Mouse (Mus musculus) stomach, embryonic 15.5 days (tissue): ENCODE data around the gene Dolpp1. TPM values are rescaled to one million over a fixed set of nuclear protein-coding genes. Genes with fewer than 3 reads are reported as not detected.

Experiments
- ATAC-seq: fragments of 200-750 bp; cut with Nextera tagmentation; 2 replicates; pipeline ENCODE4 v1.8.0; 2017; ENCODE audit warnings: low read depth, moderate number of reproducible peaks, moderate TSS enrichment; ENCODE audit not compliant: insufficient read depth, low FRiP score
- H3K27ac ChIP-seq: fragments of 300-500 bp; sonication (generic); 2 replicates; pipeline ENCODE4 v1.5.1; 2015; ENCODE audit warnings: mild to moderate bottlenecking, inconsistent platforms
- H3K27me3 ChIP-seq: fragments of 300-500 bp; sonication (generic); replicated peaks from 2 replicates; pipeline ENCODE4 v1.6.1; 2015; ENCODE audit warnings: inconsistent platforms
- H3K36me3 ChIP-seq: fragments of 300-500 bp; sonication (generic); 2 replicates; pipeline ENCODE4 v1.6.1; 2015; ENCODE audit warnings: inconsistent platforms
- H3K4me1 ChIP-seq: fragments of 300-500 bp; sonication (generic); 2 replicates; pipeline ENCODE4 v1.6.1; 2015; ENCODE audit warnings: inconsistent platforms
- H3K4me2 ChIP-seq: fragments of 300-500 bp; sonication (generic); 2 replicates; pipeline ENCODE4 v1.6.1; 2015; ENCODE audit warnings: mild to moderate bottlenecking, inconsistent platforms
- H3K4me3 ChIP-seq: fragments of 300-500 bp; sonication (generic); replicated peaks from 2 replicates; pipeline ENCODE4 v1.5.1; 2015; ENCODE audit warnings: inconsistent platforms
- H3K9ac ChIP-seq: fragments of 300-500 bp; sonication (generic); 2 replicates; pipeline ENCODE4 v1.6.1; 2015; ENCODE audit warnings: inconsistent platforms
- H3K9me3 ChIP-seq: fragments of 300-500 bp; sonication (generic); 2 replicates; pipeline ENCODE4 v1.6.1; 2016; ENCODE audit warnings: inconsistent platforms
- WGBS: fragments of 180-500 bp; shearing (Covaris S2); methylation state at CpG from one replicate; pipeline ENCODE4 v1.1.7; 2015; 5-methylcytosine and 5-hydroxymethylcytosine counted together
- polyA plus RNA-seq: library from polyadenylated mRNA; unstranded; fragments of >200 nt; fragmentation: Nextera tagmentation; extraction: Ambion mirVana; gene quantifications from 2 replicates; pipeline ENCODE4 v1.2.1, GENCODE M21; 2015

Gene Dolpp1
- polyA plus RNA-seq, 1 experiment from 2014 or later, result 45.5 TPM

- Histone ChIP-seq H3K9me3 (no peaks in the 10 kb centered on the region), H3K27me3 (no peaks in the 10 kb centered on the region), H3K27ac (peak within 1 kb of the TSS; percentile 82), H3K9ac (peak within 1 kb of the TSS; percentile 80), H3K36me3 (peaks cover 2% of the 10 kb centered on the region; the same call in 1 of the 2 replicates), H3K4me1 (peaks cover 47% of the 10 kb centered on the region), H3K4me3 (peak within 1 kb of the TSS; percentile 83), H3K4me2 (peak within 1 kb of the TSS; percentile 96)
- peak; percentile 50 for ATAC-seq
- 2% methylated on average over 73 of the region's 73 CpGs for WGBS
Measured at GRCm38 (mm10) chr2:30358533-30359531, 33.2 kb upstream of the Dolpp1 start, which contains the start of gene Sh3glb2. Gene Sh3glb2, minus strand, starts transcription at chr2:30359337.

- no peak overlapping the region for H3K9ac ChIP-seq
Measured at GRCm38 (mm10) chr2:30360626-30361025, 31.4 kb upstream of the Dolpp1 start.

GRCm38 (mm10) chr2:30362865-30363264, 29.2 kb upstream of the Dolpp1 start:
- no peak overlapping the region for H3K4me2 ChIP-seq
- 74% methylated on average over 5 of the region's 5 CpGs for WGBS
- H3K27ac ChIP-seq, result no peak overlapping the region
- no peak for ATAC-seq
- H3K9me3 ChIP-seq, result no peaks in the 10 kb centered on the region
- peaks cover 28% of the 10 kb centered on the region for H3K4me1 ChIP-seq
- no peaks in the 10 kb centered on the region for H3K27me3 ChIP-seq
- H3K9ac ChIP-seq, result no peak overlapping the region
- no peak overlapping the region for H3K4me3 ChIP-seq
- no peaks in the 10 kb centered on the region; the same call in 1 of the 2 replicates for H3K36me3 ChIP-seq

More at GRCm38 (mm10) chr2:30360626-30361025, 31.4 kb upstream of the Dolpp1 start:
- H3K27ac ChIP-seq, result no peak overlapping the region
- no peak overlapping the region for H3K4me2 ChIP-seq
- no peaks in the 10 kb centered on the region for H3K27me3 ChIP-seq
- 57% methylated on average over 10 of the region's 10 CpGs for WGBS
- no peaks in the 10 kb centered on the region for H3K36me3 ChIP-seq
- H3K4me1 ChIP-seq, result peaks cover 49% of the 10 kb centered on the region
- no peak overlapping the region for H3K4me3 ChIP-seq
- no peaks in the 10 kb centered on the region for H3K9me3 ChIP-seq
- ATAC-seq, result no peak

GRCm38 (mm10) chr2:30363773-30364650, 28.0 kb upstream of the Dolpp1 start, which contains the start of gene Miga2:
Gene Miga2, plus strand, starts transcription at chr2:30364233.
- Histone ChIP-seq H3K4me2 (peak within 1 kb of the TSS; percentile 87), H3K4me3 (peak within 1 kb of the TSS; percentile 64), H3K27ac (peak within 1 kb of the TSS; percentile 77), H3K4me1 (peaks cover 19% of the 10 kb centered on the region), H3K36me3 (peaks cover 9% of the 10 kb centered on the region), H3K9ac (peak within 1 kb of the TSS; percentile 74), H3K9me3 (no peaks in the 10 kb centered on the region), H3K27me3 (no peaks in the 10 kb centered on the region)
- ATAC-seq, result peak; percentile 100
- WGBS, result under 1% methylated on average over 54 of the region's 54 CpGs

DNA sequence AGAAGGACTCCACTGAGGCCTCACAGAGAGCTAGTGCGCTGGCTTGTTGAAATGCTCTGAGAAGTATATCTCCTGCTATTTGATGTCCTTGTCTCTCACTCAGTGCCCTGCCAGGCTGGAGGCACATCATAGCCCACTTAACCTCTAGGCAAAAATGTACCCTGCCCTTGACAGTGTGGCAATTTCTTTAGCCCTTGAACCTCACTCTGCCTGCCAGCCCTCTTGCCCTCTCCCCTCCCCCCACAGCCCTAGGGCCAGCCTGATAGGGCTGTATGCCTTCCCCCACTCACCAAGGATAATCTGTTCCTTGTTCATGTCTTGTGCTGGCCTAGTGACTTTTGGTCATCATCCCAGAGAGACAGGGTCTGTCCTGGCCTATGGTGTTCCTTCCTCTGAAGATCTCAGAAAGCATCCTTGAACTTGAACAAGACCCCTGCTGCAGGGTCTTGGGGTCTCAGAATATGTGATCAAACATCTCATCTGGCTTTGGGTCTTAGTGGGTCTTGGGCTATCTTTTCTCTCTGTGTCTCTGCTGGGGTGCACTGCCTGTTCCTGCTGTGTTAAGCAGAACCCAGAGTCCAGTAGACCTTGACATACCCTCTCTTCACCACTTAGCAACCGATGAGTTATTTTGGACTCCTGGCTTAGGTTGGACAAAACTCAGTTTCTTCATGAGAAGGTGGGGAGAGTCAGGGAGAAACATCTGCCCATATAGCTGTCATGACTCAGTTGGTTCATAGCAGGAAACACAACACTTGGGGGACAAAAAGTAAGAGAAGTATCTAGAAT, 26.6 kb upstream of the Dolpp1 start:
- Histone ChIP-seq H3K4me1 (peaks cover 12% of the 10 kb centered on the region), H3K4me3 (peak overlapping the region; percentile 64), H3K9ac (0 out of 2 replicates have a peak overlapping the region, but pooled peaks have one; percentile 74), H3K9me3 (no peaks in the 10 kb centered on the region), H3K4me2 (peak overlapping the region; percentile 87), H3K27me3 (no peaks in the 10 kb centered on the region), H3K27ac (no peak overlapping the region), H3K36me3 (peaks cover 23% of the 10 kb centered on the region)
- WGBS, result 84% methylated on average over 2 of the region's 2 CpGs
- no peak for ATAC-seq

DNA sequence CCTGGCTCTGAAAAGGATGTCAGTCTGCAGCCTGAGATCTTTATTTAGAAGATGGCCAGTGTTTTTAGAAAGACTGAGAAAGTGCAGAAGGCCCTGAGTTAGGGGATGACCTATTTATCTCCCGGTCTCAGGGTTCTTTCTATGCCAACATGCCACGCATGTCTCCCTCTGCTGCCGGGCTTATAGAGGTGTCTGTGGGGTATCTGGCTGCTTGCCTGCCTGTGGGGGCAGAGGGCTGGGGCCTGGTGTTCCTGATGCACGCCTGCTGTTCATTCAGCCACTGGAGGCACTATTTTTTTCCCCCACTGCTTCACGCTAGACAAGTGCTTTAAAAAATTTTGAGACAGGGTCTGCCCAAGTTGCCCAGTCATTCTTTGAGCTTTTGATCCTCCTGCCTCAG, 25.9 kb upstream of the Dolpp1 start:
- no peaks in the 10 kb centered on the region for H3K27me3 ChIP-seq
- no peak overlapping the region for H3K4me2 ChIP-seq
- no peaks in the 10 kb centered on the region for H3K9me3 ChIP-seq
- peaks cover 12% of the 10 kb centered on the region for H3K4me1 ChIP-seq
- H3K9ac ChIP-seq, result no peak overlapping the region
- H3K4me3 ChIP-seq, result no peak overlapping the region
- H3K36me3 ChIP-seq, result peaks cover 30% of the 10 kb centered on the region
- no peak for ATAC-seq
- H3K27ac ChIP-seq, result no peak overlapping the region
- 71% methylated on average over 5 of the region's 5 CpGs for WGBS

DNA sequence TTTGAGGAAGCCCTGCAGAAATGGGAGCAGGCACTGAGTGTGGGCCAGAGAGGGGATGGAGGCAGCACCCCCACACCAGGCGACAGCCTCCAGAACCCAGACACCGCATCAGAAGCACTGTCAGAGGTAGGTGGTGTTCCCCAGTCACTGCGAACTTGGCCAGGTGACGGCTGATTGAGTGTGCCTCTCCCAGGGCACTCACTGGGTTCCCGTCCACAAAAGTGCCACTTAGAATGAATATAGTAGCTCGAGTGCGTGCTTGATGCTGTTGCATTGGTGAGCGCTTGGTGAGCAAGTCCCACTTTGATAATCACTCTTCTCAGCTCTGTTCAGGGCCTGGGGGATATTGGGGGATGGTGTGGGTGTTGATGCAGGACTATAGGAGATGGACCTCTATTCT, 20.5 kb upstream of the Dolpp1 start:
- Histone ChIP-seq H3K4me3 (no peak overlapping the region), H3K36me3 (peaks cover 65% of the 10 kb centered on the region), H3K9me3 (no peaks in the 10 kb centered on the region), H3K27me3 (no peaks in the 10 kb centered on the region), H3K27ac (no peak overlapping the region), H3K4me1 (no peaks in the 10 kb centered on the region), H3K4me2 (no peak overlapping the region), H3K9ac (no peak overlapping the region)
- no peak for ATAC-seq
- 97% methylated on average over 8 of the region's 8 CpGs for WGBS

GRCm38 (mm10) chr2:30372726-30373125, 19.3 kb upstream of the Dolpp1 start:
- Histone ChIP-seq H3K36me3 (peaks cover 73% of the 10 kb centered on the region), H3K9ac (no peak overlapping the region), H3K4me1 (no peaks in the 10 kb centered on the region), H3K4me2 (no peak overlapping the region), H3K27me3 (no peaks in the 10 kb centered on the region), H3K4me3 (no peak overlapping the region), H3K9me3 (no peaks in the 10 kb centered on the region), H3K27ac (no peak overlapping the region)
- WGBS, result 96% methylated on average over 5 of the region's 5 CpGs
- no peak for ATAC-seq

DNA sequence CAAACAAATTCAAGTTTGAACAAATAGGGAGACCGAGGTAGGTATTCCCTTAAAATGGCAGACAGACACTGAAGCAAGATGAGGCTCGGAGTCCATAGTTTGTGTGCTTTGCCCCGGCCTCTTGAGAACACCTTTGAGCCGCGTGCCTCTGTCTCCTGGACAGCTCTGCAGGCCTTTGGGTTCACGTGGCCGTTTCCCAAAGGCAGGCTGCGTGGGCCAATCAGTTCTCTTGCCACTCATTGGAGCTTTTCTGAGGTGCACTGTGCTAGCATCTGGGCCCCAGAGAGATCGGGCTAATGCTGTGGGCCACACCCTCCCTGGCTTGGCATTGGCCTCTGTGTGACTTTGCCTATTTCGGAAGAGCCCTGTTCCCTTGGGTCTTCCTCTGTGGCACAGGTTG, 16.2 kb upstream of the Dolpp1 start:
- Histone ChIP-seq H3K4me1 (no peaks in the 10 kb centered on the region), H3K27me3 (no peaks in the 10 kb centered on the region), H3K4me2 (no peak overlapping the region), H3K36me3 (peaks cover 59% of the 10 kb centered on the region), H3K27ac (no peak overlapping the region), H3K4me3 (no peak overlapping the region), H3K9me3 (no peaks in the 10 kb centered on the region), H3K9ac (no peak overlapping the region)
- WGBS, result 91% methylated on average over 10 of the region's 10 CpGs
- no peak for ATAC-seq

GRCm38 (mm10) chr2:30377721-30378120, 14.3 kb upstream of the Dolpp1 start:
- H3K27ac ChIP-seq, result no peak overlapping the region

DNA sequence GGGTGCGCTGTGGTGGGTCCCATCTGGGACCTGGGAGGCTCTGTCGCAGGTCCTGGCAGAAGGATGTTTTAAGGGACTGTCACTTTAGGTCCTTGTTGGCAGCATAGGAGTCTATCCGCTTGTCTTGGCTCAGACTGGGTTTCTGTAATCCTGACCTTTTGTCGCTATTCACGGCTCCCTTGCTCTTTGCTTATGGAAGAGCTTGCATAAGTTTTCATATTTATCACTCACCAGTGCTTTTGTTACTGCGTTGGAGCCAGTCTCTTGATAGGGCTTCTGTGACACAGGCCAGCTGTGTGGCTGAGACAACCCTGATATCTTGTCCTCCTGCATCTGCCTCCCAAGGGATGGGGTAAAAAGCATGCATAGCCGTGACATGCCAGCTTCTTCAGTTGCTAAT, 12.7 kb upstream of the Dolpp1 start:
- no peaks in the 10 kb centered on the region for H3K27me3 ChIP-seq
- H3K9ac ChIP-seq, result no peak overlapping the region
- no peaks in the 10 kb centered on the region for H3K4me1 ChIP-seq
- no peaks in the 10 kb centered on the region for H3K9me3 ChIP-seq
- H3K4me3 ChIP-seq, result no peak overlapping the region
- H3K27ac ChIP-seq, result no peak overlapping the region
- ATAC-seq, result no peak
- no peak overlapping the region for H3K4me2 ChIP-seq
- 76% methylated on average over 7 of the region's 7 CpGs for WGBS
- peaks cover 48% of the 10 kb centered on the region for H3K36me3 ChIP-seq

More at GRCm38 (mm10) chr2:30377721-30378120, 14.3 kb upstream of the Dolpp1 start:
- 74% methylated on average over 5 of the region's 5 CpGs for WGBS
- no peak overlapping the region for H3K9ac ChIP-seq
- no peak; the same call in 1 of the 2 replicates for ATAC-seq
- H3K4me1 ChIP-seq, result no peaks in the 10 kb centered on the region
- H3K27me3 ChIP-seq, result no peaks in the 10 kb centered on the region
- H3K4me2 ChIP-seq, result no peak overlapping the region
- peaks cover 58% of the 10 kb centered on the region for H3K36me3 ChIP-seq
- H3K9me3 ChIP-seq, result no peaks in the 10 kb centered on the region
- no peak overlapping the region for H3K4me3 ChIP-seq
